Mouse (Mus musculus) hindbrain, embryonic 10.5 days (tissue): Measurements from ENCODE around the gene Setx. TPM values are rescaled to one million over a fixed set of nuclear protein-coding genes. Genes with fewer than 3 reads are reported as not detected.

ENCODE experiments used
- polyA plus RNA-seq: library from polyadenylated mRNA; unstranded; fragments of >200 nt; fragmentation: Nextera tagmentation; extraction: Ambion mirVana; gene quantifications from 2 replicates; pipeline ENCODE4 v1.2.1, GENCODE M21; 2016

The Setx gene
- polyA plus RNA-seq, 1 experiment from 2014 or later, result 10.3 TPM

Other genes with a start within 250 kb of the Setx start
- 10.8 and 18.4 TPM in 2 replicates for gene Barhl1, start 207.5 kb upstream of the Setx start, polyA plus RNA-seq
- gene Cfap77, start 69.1 kb upstream of the Setx start, polyA plus RNA-seq, result 0.51 and 0.61 TPM in 2 replicates
- gene Ttf1, start 63.9 kb upstream of the Setx start, polyA plus RNA-seq, result 10.2 and 12.2 TPM in 2 replicates
- gene Ntng2, start 128.8 kb downstream of the Setx start, polyA plus RNA-seq, result 1.4 and 1.7 TPM in 2 replicates
- 66.7 and 70.2 TPM in 2 replicates for gene Med27, start 222.6 kb downstream of the Setx start, polyA plus RNA-seq